Mouse (Mus musculus): ENCODE data around the gene Gm4353. TPM values are rescaled to one million over a fixed set of nuclear protein-coding genes. Genes with fewer than 3 reads are reported as not detected.

The Gm4353 gene
- 0.99 TPM in 2 replicates for polyA plus RNA-seq (2012; rRNA removed; ENCODE audit: low replicate concordance)

DNA sequence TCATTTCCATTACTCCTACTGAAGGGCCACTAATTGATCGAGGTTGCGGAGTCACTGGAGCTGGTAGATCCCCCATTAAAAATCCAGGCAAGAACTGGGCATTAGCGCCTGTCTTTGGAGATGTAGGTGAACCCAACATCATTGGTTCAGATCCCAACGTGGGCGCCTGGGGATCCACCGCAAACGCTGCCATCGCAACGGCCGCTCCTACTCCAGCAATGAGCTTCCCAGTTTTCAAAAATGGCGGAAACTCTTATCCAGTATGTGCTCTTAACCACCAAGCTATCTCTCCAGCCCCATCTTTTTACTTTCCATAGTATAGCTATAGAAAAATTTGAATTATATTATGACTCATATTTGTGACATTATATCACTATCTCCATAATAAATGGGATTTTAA, at the start of gene Gm4353:
TSS of gene Gm4353 (minus strand) at position 270 of the 400 bp plus-strand sequence.

DNA sequence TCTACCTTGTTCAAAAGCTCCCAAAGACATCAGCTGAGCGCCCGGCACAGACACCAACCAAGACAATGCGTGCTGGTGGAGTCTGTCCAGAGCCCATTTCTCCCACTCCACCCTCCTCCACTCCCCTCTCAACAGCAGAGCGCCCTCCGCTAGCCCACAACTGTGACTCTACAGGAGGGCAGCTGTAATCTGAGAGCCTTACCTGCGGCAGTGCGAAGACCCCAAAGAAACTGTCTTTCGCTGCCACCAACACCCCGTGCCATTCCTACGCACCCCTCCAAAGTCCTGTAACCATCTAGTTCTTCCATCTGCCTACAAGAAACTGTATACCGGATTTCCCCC, 45.3 kb downstream of the Gm4353 start, which contains the start of gene 1110004F10Rik:
TSS of gene 1110004F10Rik (plus strand) at position 202 of the 342 bp plus-strand sequence.

DNA sequence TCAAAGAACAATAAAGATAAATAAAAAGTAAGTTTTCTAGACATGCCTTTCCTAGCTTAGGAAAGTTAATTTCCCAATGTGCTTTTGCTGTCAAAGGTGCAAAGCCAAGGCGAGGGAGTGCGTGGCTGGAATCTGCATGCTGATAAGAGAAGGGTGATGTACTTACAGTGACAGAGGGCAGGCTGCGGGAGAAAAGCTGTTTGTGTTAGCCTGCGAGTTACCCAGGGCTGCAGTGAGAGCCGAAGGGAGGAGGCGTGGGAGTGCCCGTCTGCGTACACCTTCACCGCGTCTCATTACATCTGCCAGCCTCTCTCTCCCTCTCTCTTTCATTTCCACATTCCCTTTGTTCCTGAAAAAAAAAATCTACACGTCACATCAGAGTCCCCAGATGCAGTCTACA, 45.9 kb downstream of the Gm4353 start, which contains the start of gene Sox6:
TSS of gene Sox6 (minus strand) at position 286 of the 400 bp plus-strand sequence.

Other genes with a start within 250 kb of the Gm4353 start
- 3.9 and 16.4 TPM in 2 replicates for gene Sox6, start 45.8 kb downstream of the Gm4353 start, polyA plus RNA-seq (2012; rRNA removed; ENCODE audit: low replicate concordance)
- 23.9 and 48.6 TPM in 2 replicates for gene 1110004F10Rik, start 45.2 kb downstream of the Gm4353 start, polyA plus RNA-seq (2012; rRNA removed; ENCODE audit: low replicate concordance)
- 7.3 and 8.6 TPM in 2 replicates for gene Plekha7, start 223.7 kb upstream of the Gm4353 start, polyA plus RNA-seq (2012; rRNA removed; ENCODE audit: low replicate concordance)
- 99.7 and 153 TPM in 2 replicates for gene Rps13, start 249.6 kb upstream of the Gm4353 start, polyA plus RNA-seq (2012; rRNA removed; ENCODE audit: low replicate concordance)